Mouse (Mus musculus) MEL (cell line): ENCODE data around the gene Tpra1.

ENCODE experiments used
- CTCF ChIP-seq, 3 experiments: IDR thresholded peaks in 2 of 3; conservative IDR thresholded peaks in 1 of 3; 2 replicates each; pipeline ENCODE4 v1.5.1; 2011 to 2012; ENCODE audit warnings: low read length in 3 of 3, low read depth in 2 of 3, mild to moderate bottlenecking in 2 of 3, improper control_type of control experiment in 1 of 3, inconsistent platforms in 1 of 3, mixed read lengths in 1 of 3, moderate library complexity in 1 of 3; ENCODE audit not compliant: control insufficient read depth in 1 of 3, insufficient read depth in 1 of 3, poor library complexity in 1 of 3, severe bottlenecking in 1 of 3
- NRF1 ChIP-seq: IDR thresholded peaks from 2 replicates; pipeline ENCODE4 v1.6.1; 2014; ENCODE audit warnings: low read depth, mild to moderate bottlenecking, inconsistent platforms, low read length, improper control_type of control experiment, moderate library complexity; ENCODE audit not compliant: poor library complexity, insufficient read depth, severe bottlenecking
- POLR2A ChIP-seq, 2 experiments: IDR thresholded peaks; 2 replicates each; pipeline ENCODE4 v1.6.1; 2011 to 2012; ENCODE audit warnings: low read length in 2 of 2, mild to moderate bottlenecking in 2 of 2, control low read depth in 1 of 2, improper control_type of control experiment in 1 of 2, low read depth in 1 of 2, moderate library complexity in 1 of 2; ENCODE audit not compliant: control insufficient read depth in 1 of 2, insufficient read depth in 1 of 2, poor library complexity in 1 of 2

DNA sequence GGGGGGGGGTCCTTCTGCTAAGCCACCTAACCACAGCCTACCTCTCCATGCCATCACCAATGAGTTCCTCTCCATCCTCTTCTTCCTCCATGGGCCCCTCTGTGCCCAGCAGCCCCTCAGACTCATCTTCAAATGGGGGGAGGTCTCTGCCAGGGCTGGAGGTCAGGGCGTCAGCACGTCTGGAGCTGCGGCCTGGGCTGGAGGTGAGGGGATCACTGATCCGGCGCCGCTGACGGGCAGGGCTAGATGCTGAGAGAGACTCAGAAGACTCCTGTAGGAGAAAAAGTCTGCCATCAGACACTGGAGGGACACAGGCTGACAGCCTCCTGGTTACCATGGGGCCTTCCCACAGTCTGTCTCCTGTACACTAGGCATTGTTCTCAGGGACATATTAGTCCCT is 4.8 kb upstream of the Tpra1 start:
- TF ChIP-seq CTCF (IDR thresholded peaks at IDR 0.05 in 2 of 3, conservative IDR thresholded peaks at IDR 0.05 in 1 of 3; ENCODE audit: control insufficient read depth in 1 of 3, insufficient read depth in 1 of 3, low read depth in 2 of 3, low read length in 3 of 3, poor library complexity in 1 of 3, severe bottlenecking in 1 of 3) (no peak), NRF1 (no peak), POLR2A (IDR thresholded peaks at IDR 0.05; ENCODE audit: control insufficient read depth in 1 of 2, insufficient read depth in 1 of 2, low read depth in 1 of 2, low read length in 2 of 2, poor library complexity in 1 of 2) (no peak)
